Mouse (Mus musculus): ENCODE data around the gene Ccdc38. TPM values are rescaled to one million over a fixed set of nuclear protein-coding genes. Genes with fewer than 3 reads are reported as not detected.

The Ccdc38 gene
- polyA plus RNA-seq (2015; fragmentation: Nextera tagmentation; extraction: Ambion mirVana) = 0.10 and 0.17 TPM in 2 replicates

DNA sequence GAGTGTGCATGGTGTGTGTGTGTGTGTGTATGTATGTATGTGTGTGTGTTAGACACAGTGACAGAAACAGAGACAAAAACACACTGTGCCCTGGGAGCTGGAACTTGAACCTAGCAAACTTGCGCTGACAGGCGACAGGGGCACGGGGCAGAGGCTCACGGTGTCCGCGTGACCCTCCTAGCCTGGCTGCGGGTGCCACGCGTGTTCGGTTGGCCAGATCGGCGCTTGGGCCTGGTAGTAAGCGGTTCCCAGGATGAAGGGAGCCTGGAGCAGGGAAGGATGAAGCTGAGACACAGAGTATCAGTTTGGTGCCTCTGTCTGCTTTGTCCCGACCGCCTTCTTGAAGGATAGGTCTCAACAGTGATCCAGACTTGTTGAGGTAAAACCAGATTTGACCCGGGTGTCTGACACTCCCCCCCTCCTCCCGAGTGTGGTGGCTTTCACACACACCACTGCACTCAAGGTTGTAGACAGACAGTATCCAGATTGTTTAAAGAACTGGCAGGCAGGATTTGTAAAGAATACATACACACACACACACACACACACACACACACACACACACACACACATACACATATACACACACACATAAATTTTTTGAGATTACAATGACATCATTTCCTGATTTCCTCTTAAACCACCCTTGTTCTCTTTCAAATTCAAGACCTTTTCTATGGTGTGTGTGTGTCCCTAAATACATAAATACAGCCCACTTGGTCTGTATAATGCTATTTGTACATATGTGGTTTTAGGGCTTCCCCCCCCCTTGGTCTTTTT lies at the start of gene Ccdc38:
TSS of gene Ccdc38 (plus strand) at position 202 of the 780 bp plus-strand sequence.
- Histone ChIP-seq H3K27ac (ENCODE audit: low read length) (no peak within 1 kb of the TSS), H3K36me3 (ENCODE audit: control insufficient read depth, insufficient read depth, low read length) (no peaks in the 10 kb centered on the region), H3K4me1 (ENCODE audit: control insufficient read depth, insufficient read depth, low read length) (peaks cover 3% of the 10 kb centered on the region; the same call in 1 of the 2 replicates), H3K9ac (ENCODE audit: low read depth, low read length) (peak within 1 kb of the TSS; percentile 57), H3K4me3 (ENCODE audit: low read length) (peak within 1 kb of the TSS; percentile 41), H3K27me3 (replicated peaks; ENCODE audit: control insufficient read depth, insufficient read depth, low read length) (no peaks in the 10 kb centered on the region), H3K4me2 (ENCODE audit: low read depth, low read length) (peak within 1 kb of the TSS; percentile 70), H3K9me3 (ENCODE audit: control insufficient read depth, low read length) (no peaks in the 10 kb centered on the region)
- 61% methylated on average over 17 of the region's 17 CpGs for whole genome bisulfite sequencing
- ATAC-seq = no peak; the same call in 1 of the 2 replicates

DNA sequence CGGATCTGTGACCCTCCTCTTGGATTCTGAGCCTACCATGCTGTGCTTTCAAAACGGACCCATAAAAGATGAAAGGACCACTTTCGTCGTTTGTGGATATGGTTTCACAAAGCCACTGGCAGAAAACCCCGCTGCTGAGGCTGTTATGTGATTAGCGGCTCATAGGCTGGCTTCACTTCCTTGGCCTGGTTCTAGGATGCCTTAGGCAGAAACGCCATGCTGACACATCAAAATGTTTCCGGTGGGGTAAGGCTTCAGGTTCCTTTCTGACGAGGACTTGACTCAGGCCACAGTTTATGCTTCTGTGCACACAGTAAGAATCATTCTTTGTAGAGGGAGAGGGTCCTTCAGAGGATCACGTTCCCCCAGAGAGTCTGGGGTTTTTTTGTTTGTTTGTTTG lies 39.6 kb upstream of the Ccdc38 start:
- H3K4me2 ChIP-seq (ENCODE audit: low read depth, low read length) = no peak overlapping the region
- ATAC-seq = no peak
- no peak overlapping the region for H3K4me3 ChIP-seq (ENCODE audit: low read length)
- no peaks in the 10 kb centered on the region for H3K9me3 ChIP-seq (ENCODE audit: control insufficient read depth, low read length)
- 57% methylated on average over 10 of the region's 10 CpGs for WGBS
- no peaks in the 10 kb centered on the region for H3K27me3 ChIP-seq (replicated peaks; ENCODE audit: control insufficient read depth, insufficient read depth, low read length)
- H3K27ac ChIP-seq (ENCODE audit: low read length) = no peak overlapping the region
- no peaks in the 10 kb centered on the region for H3K36me3 ChIP-seq (ENCODE audit: control insufficient read depth, insufficient read depth, low read length)
- H3K4me1 ChIP-seq (ENCODE audit: control insufficient read depth, insufficient read depth, low read length) = no peaks in the 10 kb centered on the region
- no peak overlapping the region for H3K9ac ChIP-seq (ENCODE audit: low read depth, low read length)

DNA sequence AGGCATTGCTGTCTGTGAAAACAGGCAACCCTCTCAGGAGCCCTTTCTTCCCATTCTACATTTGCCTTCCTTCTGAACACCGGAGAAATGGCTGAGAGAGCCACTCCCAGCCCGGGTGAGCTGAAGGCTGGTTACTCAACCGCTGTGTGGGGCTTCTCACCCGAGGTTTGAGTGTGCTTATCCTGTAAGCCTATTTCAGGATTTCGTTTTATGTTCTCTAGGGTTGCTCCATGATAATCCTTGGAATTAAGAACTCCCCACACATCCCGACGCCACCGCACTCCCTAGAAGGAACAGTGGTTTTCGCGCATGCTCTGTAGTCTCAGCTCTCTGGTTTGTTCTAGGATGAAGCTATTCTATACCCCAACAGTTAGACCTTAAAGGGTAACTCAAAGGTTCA lies 39.1 kb upstream of the Ccdc38 start:
- H3K4me3 ChIP-seq (ENCODE audit: low read length) = no peak overlapping the region
- no peaks in the 10 kb centered on the region for H3K4me1 ChIP-seq (ENCODE audit: control insufficient read depth, insufficient read depth, low read length)
- H3K4me2 ChIP-seq (ENCODE audit: low read depth, low read length) = no peak overlapping the region
- no peak overlapping the region for H3K27ac ChIP-seq (ENCODE audit: low read length)
- no peak for ATAC-seq
- H3K9ac ChIP-seq (ENCODE audit: low read depth, low read length) = no peak overlapping the region
- no peaks in the 10 kb centered on the region for H3K27me3 ChIP-seq (replicated peaks; ENCODE audit: control insufficient read depth, insufficient read depth, low read length)
- H3K9me3 ChIP-seq (ENCODE audit: control insufficient read depth, low read length) = no peaks in the 10 kb centered on the region
- H3K36me3 ChIP-seq (ENCODE audit: control insufficient read depth, insufficient read depth, low read length) = no peaks in the 10 kb centered on the region
- WGBS = 83% methylated on average over 10 of the region's 10 CpGs

DNA sequence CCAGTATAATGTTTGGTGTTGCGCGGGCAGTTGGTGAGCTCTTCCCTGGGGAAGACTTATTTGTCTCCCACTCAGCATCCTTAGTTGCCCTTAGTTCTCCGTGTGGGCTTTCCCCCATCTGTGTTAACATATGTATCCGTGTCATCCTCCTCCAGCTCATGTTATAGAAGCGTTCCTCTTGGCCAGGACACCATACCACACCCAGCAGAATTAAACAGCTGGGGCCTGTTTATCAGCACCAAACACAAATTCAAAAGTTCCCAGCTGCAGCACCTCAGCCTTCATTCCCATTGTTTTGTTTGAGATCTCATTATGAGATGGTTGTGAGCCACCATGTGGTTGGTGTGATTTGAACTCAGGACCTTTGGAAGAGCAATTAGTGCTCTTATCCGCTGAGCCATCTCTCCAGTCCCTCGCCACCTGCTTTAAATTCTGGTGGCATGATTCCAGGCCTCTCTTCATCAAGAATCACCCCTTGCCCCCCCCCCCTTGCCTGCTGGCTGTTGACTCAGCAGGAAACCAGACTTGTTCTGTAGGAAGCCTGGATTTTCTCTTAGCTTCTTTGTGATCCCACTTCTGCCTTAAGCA lies 32.0 kb upstream of the Ccdc38 start:
- Histone ChIP-seq H3K27me3 (replicated peaks; ENCODE audit: control insufficient read depth, insufficient read depth, low read length) (no peaks in the 10 kb centered on the region), H3K9me3 (ENCODE audit: control insufficient read depth, low read length) (no peaks in the 10 kb centered on the region), H3K4me1 (ENCODE audit: control insufficient read depth, insufficient read depth, low read length) (no peaks in the 10 kb centered on the region), H3K36me3 (ENCODE audit: control insufficient read depth, insufficient read depth, low read length) (no peaks in the 10 kb centered on the region), H3K9ac (ENCODE audit: low read depth, low read length) (no peak overlapping the region), H3K4me3 (ENCODE audit: low read length) (no peak overlapping the region), H3K27ac (ENCODE audit: low read length) (no peak overlapping the region), H3K4me2 (ENCODE audit: low read depth, low read length) (no peak overlapping the region)
- no peak for ATAC-seq
- WGBS = 77% methylated on average over 7 of the region's 7 CpGs

DNA sequence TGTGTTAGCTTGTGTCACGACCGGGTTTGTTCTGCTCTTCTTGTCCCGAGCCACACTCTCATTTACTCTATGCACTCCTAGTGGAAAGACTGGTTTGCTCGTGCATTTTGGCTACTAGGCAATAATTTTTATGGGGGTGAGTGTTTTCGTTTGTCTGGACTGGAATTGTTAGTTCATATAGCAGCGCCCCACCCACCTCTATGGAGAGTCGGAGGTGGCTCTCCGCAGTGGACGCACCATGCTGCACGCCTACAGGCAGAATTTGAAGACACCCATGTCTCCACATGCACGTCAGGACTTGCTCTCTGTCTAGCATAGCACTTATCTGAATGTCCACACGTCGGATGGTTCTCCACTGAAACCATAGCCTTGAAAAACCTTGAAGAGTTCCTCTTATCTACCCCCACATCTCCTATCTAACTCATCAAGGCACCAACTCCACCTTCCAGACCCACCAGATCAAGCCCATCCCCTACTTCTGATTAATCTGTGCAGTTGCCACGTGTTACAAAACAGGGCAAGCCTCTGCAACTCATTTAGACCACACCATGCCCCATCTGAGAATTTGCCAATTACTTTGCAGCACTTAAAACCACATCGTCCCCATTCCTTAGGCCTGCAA lies 30.8 kb upstream of the Ccdc38 start:
- H3K27me3 ChIP-seq (replicated peaks; ENCODE audit: control insufficient read depth, insufficient read depth, low read length) = no peaks in the 10 kb centered on the region
- 69% methylated on average over 15 of the region's 15 CpGs for WGBS
- H3K4me2 ChIP-seq (ENCODE audit: low read depth, low read length) = no peak overlapping the region

DNA sequence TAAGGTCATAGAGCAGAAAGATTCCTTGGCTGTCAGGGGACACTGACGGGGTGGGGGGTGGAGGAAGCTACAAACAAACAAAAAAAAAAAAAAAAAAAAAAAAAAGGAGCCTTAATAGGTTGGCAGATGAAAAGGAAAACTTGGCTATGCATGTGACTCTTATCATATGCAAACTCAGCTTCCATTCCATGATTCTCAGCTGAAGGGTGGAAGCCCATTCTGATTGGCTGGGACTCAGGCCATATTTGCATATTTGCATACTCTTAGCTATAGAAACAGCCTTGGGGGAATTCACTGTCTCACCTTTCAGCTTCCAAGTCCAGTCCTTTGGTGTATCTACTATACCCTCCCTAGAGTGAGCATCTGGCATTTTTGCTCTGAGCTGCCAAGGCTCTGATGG lies 25.0 kb upstream of the Ccdc38 start:
- Histone ChIP-seq H3K4me2 (ENCODE audit: low read depth, low read length) (no peak overlapping the region), H3K27ac (ENCODE audit: low read length) (no peak overlapping the region), H3K9me3 (ENCODE audit: control insufficient read depth, low read length) (no peaks in the 10 kb centered on the region), H3K36me3 (ENCODE audit: control insufficient read depth, insufficient read depth, low read length) (no peaks in the 10 kb centered on the region), H3K4me1 (ENCODE audit: control insufficient read depth, insufficient read depth, low read length) (no peaks in the 10 kb centered on the region), H3K9ac (ENCODE audit: low read depth, low read length) (no peak overlapping the region), H3K27me3 (replicated peaks; ENCODE audit: control insufficient read depth, insufficient read depth, low read length) (no peaks in the 10 kb centered on the region), H3K4me3 (ENCODE audit: low read length) (no peak overlapping the region)
- 25% methylated on average over 1 of the region's 1 CpGs for WGBS
- ATAC-seq = no peak

More for the DNA sequence above, 30.8 kb upstream of the Ccdc38 start:
- Histone ChIP-seq H3K4me3 (ENCODE audit: low read length) (no peak overlapping the region), H3K9ac (ENCODE audit: low read depth, low read length) (no peak overlapping the region), H3K4me1 (ENCODE audit: control insufficient read depth, insufficient read depth, low read length) (no peaks in the 10 kb centered on the region), H3K27ac (ENCODE audit: low read length) (no peak overlapping the region), H3K9me3 (ENCODE audit: control insufficient read depth, low read length) (no peaks in the 10 kb centered on the region), H3K36me3 (ENCODE audit: control insufficient read depth, insufficient read depth, low read length) (no peaks in the 10 kb centered on the region)
- peak; percentile 53; the same call in 1 of the 2 replicates for ATAC-seq

DNA sequence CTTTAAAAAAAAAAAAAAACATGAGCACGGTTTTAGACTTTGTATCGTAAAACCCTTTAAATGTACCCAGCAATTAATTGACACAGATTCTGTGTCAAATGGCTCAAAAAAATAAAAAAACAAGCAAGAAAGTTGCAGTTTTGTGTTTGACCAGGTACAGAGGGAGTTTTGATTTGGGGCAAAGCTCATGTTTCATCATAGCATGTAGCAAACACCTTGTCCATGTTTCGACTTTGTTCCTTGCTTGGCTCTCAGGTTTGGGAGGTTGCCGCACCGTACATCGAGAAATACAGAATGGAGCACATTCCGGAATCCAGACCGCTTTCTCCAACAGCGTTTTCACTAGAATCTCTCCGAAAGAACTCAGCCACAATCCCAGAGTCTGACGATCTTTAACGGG lies 24.5 kb upstream of the Ccdc38 start:
- Histone ChIP-seq H3K27ac (ENCODE audit: low read length) (no peak overlapping the region), H3K36me3 (ENCODE audit: control insufficient read depth, insufficient read depth, low read length) (no peaks in the 10 kb centered on the region), H3K4me1 (ENCODE audit: control insufficient read depth, insufficient read depth, low read length) (no peaks in the 10 kb centered on the region), H3K4me2 (ENCODE audit: low read depth, low read length) (no peak overlapping the region), H3K9ac (ENCODE audit: low read depth, low read length) (no peak overlapping the region), H3K9me3 (ENCODE audit: control insufficient read depth, low read length) (no peaks in the 10 kb centered on the region), H3K4me3 (ENCODE audit: low read length) (no peak overlapping the region), H3K27me3 (replicated peaks; ENCODE audit: control insufficient read depth, insufficient read depth, low read length) (no peaks in the 10 kb centered on the region)
- ATAC-seq = no peak
- 75% methylated on average over 12 of the region's 12 CpGs for WGBS

DNA sequence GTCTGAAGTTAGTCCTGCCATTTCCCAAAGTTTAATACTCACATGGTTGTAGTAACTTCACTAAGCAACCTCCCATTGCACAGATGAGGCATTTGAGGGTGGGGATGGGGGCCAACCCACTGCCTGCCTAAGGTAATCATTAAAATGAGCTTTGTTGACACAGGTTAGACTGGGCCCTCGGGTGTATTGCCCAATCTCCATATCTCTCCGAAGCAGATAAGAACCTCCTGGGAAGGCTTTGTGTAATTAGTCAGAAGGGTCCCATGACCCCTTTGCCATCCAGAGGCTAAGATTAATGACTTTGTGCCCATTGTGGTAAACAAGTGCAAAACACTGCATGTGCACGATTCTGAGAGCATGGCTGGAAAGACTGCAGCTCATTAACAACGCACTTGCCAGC lies 22.7 kb upstream of the Ccdc38 start:
- no peaks in the 10 kb centered on the region for H3K27me3 ChIP-seq (replicated peaks; ENCODE audit: control insufficient read depth, insufficient read depth, low read length)
- no peaks in the 10 kb centered on the region for H3K4me1 ChIP-seq (ENCODE audit: control insufficient read depth, insufficient read depth, low read length)
- no peak overlapping the region for H3K4me2 ChIP-seq (ENCODE audit: low read depth, low read length)
- H3K36me3 ChIP-seq (ENCODE audit: control insufficient read depth, insufficient read depth, low read length) = no peaks in the 10 kb centered on the region
- peak; percentile 95 for ATAC-seq
- no peaks in the 10 kb centered on the region for H3K9me3 ChIP-seq (ENCODE audit: control insufficient read depth, low read length)
- WGBS = 23% methylated on average over 4 of the region's 4 CpGs
- H3K27ac ChIP-seq (ENCODE audit: low read length) = peak overlapping the region; percentile 5; the same call in 1 of the 2 replicates
- no peak overlapping the region for H3K9ac ChIP-seq (ENCODE audit: low read depth, low read length)
- H3K4me3 ChIP-seq (ENCODE audit: low read length) = no peak overlapping the region

DNA sequence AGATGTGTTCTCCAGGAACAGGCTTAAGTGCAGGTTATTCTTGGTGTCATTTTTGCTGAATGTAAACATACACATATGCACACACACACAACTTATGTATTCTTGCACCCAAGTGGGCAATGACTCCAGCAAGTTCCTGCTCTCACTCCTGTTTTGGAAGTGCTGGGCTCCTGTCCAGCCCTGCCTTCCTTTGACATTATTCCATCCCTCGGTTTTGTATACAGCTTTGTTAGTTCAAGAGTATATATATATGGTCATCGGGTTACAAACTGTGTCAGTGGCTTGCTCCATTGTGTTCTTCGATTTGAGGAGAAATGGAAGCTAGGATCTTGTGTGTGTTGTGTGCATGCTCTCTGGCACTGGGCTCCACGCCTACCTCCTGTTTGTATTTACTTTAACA lies 22.2 kb upstream of the Ccdc38 start:
- H3K4me1 ChIP-seq (ENCODE audit: control insufficient read depth, insufficient read depth, low read length) = no peaks in the 10 kb centered on the region
- 0 out of 2 replicates have a peak, but pooled peaks have one; percentile 10 for ATAC-seq
- H3K27me3 ChIP-seq (replicated peaks; ENCODE audit: control insufficient read depth, insufficient read depth, low read length) = no peaks in the 10 kb centered on the region
- no peak overlapping the region for H3K4me3 ChIP-seq (ENCODE audit: low read length)
- no peaks in the 10 kb centered on the region for H3K36me3 ChIP-seq (ENCODE audit: control insufficient read depth, insufficient read depth, low read length)
- 74% methylated on average over 4 of the region's 4 CpGs for WGBS
- no peak overlapping the region for H3K4me2 ChIP-seq (ENCODE audit: low read depth, low read length)
- H3K9ac ChIP-seq (ENCODE audit: low read depth, low read length) = no peak overlapping the region
- no peaks in the 10 kb centered on the region for H3K9me3 ChIP-seq (ENCODE audit: control insufficient read depth, low read length)
- H3K27ac ChIP-seq (ENCODE audit: low read length) = peak overlapping the region; percentile 5; the same call in 1 of the 2 replicates

Measured in intestine, embryonic 16.5 days (tissue).